Mouse (Mus musculus) left cerebral cortex, postnatal 25 days (tissue): ENCODE results near the gene Syne1. TPM values are rescaled to one million over a fixed set of nuclear protein-coding genes. Genes with fewer than 3 reads are reported as not detected.
A peak's percentile ranks its signal among the peaks of the same experiment; 100 is the strongest.

Source experiments
- DNase-seq, 2 experiments: peaks; one replicate each; pipeline ENCODE4 v3.0.0; 2022; ENCODE audit warnings: low spot score in 2 of 2, mixed read lengths in 1 of 2
- intact Hi-C: fragments of 180-260 bp; cut with DNase I; formaldehyde crosslinking; loops from one replicate; pipeline ENCODE4 v1.15.1; 2025
- total RNA-seq, 2 experiments: library from RNA; stranded (reverse); gene quantifications; 2 replicates each; pipeline ENCODE4 v1.2.3; 2021

Gene Syne1
- total RNA-seq, 2 experiments from 2014 or later: 383 to 392 TPM

DNA sequence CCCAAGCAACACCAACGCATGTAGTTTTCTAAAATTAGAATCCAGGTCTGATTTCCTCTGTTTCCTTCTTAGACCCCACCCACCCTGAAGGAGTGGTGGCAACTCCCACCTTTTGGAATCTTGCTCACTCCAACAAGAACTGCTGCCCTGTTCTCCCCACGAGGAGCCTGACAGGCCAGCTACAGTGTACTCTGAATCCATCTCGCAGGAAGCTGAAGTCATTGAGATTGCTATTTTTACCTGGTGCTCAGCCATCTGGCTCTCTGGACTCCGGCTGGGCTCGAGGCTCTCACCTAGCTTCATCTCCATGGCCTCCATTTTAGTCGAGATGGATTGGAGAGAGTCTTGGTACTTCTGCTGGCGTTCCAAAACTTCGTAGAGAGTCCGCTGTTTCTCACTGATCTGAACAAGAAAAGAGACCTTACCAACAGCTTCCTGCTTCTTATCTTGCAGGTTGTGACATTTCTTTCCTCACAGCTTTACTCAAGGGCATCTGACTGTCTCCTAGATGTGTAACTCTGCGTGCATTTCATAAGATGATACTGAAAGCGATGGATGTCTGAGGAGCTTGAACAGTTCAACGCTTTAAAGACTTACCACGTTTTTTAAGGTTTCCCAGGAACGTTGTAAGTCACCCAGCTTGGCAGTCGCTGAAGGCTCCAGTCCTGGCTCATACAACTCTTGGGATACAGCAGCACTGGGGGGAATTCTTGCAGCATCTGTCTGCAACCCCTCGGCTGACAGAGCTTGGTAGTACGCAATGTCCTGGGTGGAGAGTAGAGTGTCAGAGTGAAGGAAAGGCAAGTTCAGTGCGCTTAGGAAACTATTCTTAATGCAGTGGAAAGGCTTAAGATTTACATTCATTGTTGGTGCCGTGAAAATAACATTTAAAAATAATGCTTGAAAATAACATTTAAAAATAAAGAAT, 365.9 kb downstream of the Syne1 start:
- peak in 1 of 2 experiments; percentile 55 for DNase-seq
- intact Hi-C loops: no loop called here

DNA sequence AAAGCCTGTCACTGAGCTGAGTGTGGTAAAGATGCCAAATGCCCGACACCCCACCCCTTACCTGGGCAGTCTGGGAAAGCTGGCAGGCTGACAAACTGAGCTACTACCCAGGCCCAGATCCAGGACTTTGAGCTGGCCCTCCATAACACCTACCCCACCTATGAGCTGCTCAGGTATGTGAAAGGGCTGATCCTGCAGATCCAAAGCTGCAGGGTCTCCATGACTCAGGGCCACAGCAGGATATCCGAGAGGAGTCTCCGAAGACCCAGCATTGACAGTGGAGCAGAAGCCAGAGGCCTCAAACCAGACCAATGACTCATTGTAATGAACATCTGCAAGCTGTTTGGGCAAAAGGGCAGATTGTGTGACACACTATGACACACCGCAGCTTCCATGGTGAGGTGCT, 369.5 kb downstream of the Syne1 start:
- intact Hi-C loops: no loop called here
- no peak for DNase-seq

DNA sequence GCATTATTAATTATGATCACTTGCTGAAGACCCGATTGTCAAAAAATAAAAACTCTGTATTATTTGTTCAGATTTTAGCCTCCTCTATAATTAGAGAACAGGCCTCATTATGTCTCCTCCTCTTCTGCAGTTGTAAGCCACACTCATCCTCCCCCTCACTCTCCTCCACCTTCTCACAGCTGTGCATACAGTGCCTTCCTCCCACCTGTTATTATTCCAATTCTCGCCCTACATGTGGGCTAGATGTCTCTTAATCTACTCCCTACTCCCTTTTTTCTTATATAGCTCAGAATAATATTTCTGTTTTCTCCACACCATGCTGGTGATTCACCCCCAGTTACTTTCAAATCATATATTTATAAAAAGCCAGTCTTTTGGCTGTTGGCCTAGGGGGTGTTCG, 371.4 kb downstream of the Syne1 start:
- DNase-seq: peak in 1 of 2 experiments; percentile 73
- intact Hi-C loops: no loop called here

DNA sequence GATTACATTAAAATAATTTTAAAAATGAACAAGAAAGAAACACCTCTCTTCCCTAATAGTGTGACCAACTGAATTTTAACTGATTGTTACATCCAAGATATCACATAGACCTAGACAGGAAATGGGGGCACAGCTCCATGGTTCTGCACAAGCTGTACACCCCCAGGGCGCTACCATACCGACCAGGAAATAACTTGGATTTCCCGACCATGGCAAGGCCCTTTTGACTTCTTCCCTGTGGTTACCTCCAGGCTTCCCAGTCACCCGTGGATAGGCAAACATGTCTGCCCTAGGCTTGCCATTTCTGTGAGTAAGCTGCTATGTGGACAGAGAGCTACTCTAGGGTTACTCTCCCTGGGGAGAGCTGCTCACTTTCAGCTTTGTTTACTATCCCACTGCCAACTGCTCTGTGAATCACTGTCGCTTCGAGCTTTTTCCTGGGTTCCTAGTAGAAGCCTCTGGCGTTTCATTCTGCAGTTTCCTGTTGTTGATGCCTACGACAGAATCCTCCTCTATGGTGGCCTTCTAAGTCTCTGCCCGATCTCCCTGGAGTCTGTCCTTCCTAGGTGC, 373.8 kb downstream of the Syne1 start:
- intact Hi-C loops: no loop called here
- DNase-seq: no peak

DNA sequence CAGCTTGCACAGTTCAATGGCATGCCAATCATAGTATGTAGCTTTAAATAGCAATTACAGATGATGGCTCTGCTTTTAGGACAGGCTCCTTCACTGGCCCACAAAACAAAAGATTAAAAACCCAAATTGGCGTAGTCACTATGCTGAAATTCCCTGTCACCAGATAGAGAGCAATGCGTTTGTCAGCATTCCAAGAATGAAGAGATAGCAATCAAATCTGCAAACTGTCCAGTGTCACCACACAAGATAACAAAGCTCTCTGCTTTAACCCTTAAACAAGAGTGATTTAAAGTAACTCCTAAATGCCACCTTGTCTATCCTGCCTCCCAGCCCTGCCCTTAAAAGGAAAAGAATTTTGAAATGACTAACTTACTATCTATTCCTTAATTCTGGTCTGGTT, 374.9 kb downstream of the Syne1 start:
- intact Hi-C loops: no loop called here
- DNase-seq: no peak

DNA sequence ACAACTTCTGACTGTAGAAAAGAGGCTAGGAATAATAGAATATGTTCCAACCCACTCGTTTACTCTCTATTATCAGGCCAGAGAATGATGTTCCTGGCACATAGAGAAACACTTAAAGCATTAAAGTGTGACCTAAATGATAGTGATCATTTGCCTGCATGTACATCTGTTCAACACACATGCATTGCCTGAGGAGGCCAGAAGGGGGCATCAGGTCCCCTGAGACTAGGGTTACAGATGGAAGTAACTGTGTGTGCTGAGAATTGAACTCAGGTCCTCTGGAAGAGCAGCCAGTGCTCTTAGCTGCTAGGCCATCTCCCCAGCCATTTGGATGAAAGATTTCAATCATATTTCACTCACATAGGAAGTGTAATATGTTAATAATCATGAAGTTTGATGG, 380.9 kb downstream of the Syne1 start:
- intact Hi-C loops: no loop called here
- DNase-seq: no peak

DNA sequence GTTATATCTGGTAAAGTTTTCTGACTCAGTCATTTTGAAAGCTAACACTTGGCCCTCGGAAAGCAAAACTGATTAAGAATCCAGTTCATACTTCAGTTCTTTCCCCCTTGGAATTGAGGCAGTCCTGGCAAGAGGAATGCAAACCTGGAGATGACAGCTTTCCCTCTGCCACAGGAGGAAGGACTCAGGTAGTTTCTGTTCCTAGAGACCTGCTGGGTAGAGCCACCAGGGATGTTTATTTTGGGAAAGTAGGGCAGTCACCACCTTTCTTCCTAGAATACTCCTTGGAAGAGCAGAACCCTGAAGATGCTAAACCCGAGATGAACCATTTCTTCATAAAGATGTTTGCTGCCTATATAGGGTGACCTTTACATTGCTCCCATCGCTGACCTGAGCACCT, 383.8 kb downstream of the Syne1 start:
- no peak for DNase-seq
- intact Hi-C loops: no loop called here

DNA sequence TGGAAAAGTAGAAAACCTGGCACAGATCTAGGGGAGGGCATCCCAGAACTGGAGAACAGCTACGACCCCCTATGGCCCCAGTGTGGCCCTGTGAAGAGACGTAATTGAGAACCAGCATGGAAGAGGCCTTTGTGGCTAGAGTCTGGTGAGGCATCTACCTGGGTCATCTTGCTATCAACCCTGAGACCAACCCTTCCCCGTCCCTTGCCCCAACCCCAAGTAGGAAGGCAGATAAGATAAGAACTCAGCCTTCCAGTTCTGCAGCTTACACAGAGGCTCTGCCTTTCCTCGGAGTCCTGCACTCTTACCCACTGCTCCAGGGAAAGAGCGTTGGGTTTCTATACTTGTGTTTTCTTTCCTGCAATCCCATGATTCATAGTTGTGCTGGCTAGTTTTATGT, 385.8 kb downstream of the Syne1 start:
- intact Hi-C loops: no loop called here

DNA sequence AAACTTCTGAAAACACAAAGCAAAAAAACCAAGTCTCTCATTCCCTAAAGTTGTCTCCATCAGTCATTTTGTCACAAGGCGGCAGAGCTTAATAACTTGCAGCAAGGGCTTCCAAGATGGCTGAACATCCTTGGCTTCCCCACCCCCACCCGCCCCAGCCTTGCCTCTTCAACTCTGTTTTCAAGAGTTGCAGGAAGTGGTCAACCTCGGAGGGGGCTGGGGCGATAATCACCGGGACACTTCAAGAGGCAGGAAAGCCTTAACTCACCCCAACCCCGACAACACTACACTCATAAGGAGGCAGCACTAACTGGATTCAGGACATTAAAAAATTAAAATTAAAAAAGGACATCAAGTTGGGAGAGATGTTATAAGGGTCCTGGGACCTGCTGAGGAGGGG, 387.5 kb downstream of the Syne1 start:
- intact Hi-C loops: no loop called here

More for the DNA sequence above, 385.8 kb downstream of the Syne1 start:
- DNase-seq: no peak

DNA sequence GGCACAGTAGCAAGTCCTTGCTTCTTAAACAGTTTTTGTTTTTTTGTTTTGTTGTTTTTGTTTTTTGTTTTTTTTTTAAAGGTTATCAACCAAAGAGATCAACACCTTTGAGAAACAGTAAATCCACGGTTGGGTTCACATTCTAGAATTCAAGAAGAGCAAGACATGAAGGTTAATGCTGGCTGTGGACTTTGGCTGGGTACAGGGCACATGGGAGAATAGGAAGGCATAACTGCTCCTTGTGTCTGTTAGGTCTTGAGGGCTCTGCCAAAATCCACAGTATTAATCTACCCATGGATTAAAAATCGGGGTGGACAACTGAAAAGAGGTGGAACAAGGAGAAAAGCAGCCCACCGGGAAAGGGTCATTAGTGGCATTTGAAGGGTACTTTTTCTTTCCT, 388.0 kb downstream of the Syne1 start:
- intact Hi-C loops: no loop called here

More for the DNA sequence above, 387.5 kb downstream of the Syne1 start:
- no peak for DNase-seq

DNA sequence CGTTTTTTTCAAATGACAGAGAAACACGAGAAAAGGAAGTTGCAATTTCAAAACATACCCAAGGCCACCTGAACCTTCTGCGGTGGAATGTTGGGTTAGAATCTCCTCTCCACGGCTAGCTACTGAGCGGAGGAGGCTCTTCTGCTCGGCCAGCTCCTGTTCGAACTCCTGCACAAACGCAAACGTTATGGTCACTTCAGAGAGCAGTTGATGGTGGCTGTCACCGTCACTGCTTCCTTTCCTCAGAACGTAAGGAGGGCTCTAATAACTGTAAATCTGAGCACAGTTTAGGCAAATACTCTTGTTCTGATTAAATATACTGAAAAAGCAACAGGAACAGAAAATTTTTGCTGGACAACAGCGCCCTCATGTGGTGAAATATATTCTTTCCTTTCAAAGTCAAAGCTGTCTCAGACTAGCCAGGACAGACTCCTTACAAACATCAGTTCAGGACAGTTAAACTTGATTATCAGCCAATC, 389.8 kb downstream of the Syne1 start:
- intact Hi-C loops: no loop called here
- DNase-seq: peak; percentile 42 to 57

More for the DNA sequence above, 388.0 kb downstream of the Syne1 start:
- DNase-seq: no peak

DNA sequence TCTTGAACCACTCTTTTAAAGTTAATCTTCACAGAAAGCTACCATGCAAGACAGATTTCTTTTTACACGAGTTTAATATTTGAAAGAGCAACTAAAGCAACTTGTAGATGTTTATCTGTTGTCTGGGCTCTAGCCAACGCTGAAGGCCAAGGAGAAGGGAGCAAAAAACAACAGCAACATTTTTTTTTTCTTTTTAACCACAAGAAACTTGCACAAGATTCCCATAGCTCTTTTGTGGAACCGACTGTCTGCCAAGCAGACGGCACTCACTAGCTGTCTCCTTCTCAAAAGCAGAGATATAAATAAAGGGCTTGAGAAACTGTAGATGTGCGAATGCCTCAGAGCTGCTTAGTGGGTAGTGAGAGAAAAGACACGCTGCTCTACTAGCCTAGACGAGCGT, 391.6 kb downstream of the Syne1 start:
- DNase-seq: peak in 1 of 2 experiments; percentile 44
- intact Hi-C loops: no loop called here

DNA sequence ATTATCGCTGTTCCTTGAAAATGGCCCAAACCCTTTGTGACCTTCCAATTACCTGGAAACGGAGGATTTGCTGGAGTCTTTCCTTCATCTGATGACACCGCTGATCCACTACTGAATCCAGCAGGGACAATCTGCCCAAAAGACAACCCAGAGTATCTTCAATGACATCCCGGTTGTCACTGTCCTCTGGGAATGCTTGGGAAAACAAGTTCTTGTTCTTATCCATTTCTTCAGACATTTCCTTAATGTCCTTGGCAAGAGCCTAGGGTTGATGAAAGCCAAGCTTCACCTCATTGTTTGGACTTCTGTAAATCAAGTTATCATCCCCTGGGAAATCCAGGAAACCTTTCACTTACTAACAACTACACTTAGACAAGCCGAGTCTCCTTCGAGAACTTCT, 398.2 kb downstream of the Syne1 start:
- intact Hi-C loops: no loop called here

DNA sequence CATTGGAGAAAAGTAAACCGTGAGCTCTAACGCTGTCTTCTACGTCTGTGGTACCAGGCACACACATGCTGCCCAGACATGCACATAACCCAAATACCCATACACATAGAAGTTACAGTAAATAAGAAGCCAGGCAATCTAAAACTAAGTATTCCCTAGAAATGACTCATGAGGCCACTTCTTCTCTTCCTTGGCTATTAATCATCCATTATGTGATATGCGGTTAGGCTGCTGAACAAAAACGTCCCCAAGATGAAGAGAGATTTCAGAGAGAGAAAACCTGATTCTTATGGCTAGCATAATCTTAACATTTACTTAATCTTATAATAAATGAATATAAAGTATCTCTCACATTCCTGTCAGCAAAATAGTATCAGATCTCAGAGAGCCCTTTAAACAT, 409.8 kb downstream of the Syne1 start:
- DNase-seq: no peak
- intact Hi-C loops: no loop called here

More for the DNA sequence above, 398.2 kb downstream of the Syne1 start:
- no peak for DNase-seq

DNA sequence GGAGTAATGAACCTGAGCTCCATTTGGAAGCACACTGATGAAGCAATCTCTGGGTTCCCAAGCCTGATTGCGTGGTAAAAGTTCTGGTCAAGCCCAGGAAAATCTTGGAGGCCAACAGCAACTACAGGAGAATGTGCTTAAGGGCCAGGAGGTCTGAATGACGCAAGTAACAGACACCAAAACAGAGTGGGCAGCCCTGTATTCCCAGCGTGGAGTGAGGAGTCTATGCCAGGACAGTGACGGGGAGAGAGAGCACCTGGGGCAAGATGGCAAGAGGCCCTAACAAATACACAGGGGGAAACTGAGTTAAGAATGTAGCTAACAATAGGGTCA, 411.4 kb downstream of the Syne1 start:
- DNase-seq: no peak
- intact Hi-C loops: no loop called here

DNA sequence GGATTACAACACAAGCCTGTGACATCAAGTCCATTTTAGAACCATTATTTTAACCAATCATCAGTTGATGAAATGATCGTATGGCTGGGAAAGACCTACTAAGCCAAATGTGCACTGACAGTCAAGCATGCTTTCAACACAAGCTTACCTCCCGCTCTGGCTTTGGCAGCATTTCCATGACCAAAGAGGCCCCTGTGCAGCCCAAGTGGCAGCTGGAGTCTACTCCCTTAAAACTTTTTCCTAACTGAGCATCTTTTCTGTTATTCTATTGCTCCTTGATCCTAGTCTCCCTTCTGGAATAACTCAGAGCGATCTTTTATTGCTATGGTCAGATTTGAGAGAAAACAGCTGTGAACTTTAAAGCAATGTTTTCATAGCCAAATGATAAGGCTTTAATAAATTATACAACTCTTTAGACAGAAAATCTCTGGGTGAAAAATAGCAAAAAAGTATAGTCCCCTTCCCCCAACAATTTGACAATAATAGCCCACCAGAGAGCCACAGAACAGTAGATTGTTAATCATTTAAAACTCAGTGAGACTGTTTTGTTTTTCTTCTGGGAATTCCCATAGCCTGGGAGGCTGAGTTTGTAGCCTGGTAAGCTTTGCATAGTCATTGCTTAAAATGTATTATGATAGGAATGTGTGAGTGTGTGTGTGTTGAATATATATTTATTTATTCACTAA, 411.9 kb downstream of the Syne1 start:
- intact Hi-C loops: no loop called here
- DNase-seq: no peak

DNA sequence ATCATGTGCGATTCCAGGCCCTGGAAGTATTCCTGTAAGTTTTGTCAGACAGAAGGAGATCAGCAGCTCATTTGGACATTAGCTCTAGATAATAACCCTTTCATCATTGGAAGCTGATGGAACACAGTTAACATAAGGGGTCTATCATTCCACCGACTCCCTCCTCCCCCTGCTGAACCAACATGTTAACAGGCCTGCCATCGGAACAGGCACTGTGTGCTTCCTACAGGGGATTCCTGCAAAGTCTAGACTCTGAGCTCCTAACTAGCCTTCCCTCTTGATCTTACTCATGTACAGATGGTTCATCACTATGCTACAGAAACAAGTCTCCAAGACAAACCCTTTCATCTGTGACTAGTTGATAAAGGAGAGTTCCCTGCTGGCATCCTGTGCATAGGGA, 419.2 kb downstream of the Syne1 start:
- intact Hi-C loops: no loop called here
- DNase-seq: no peak

DNA sequence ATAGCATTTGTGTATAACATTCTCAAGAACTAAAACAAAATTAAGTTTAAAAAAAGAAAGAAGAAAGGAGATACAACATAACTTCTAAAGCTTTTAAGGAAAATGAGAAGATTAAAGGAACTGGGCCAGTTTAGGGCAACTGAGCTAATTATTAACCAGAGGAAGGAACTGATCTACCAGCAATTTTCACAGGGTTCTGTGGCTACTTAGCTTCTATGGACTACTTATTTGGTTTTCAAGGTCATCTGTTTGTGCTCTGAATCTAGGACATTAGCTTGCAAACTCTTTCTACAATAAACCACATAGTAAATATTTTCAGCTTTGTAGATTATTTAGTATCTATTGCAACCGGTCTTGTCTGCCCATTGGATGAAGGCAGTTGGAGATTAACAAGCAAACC, 420.8 kb downstream of the Syne1 start:
- DNase-seq: no peak
- intact Hi-C loops: no loop called here

DNA sequence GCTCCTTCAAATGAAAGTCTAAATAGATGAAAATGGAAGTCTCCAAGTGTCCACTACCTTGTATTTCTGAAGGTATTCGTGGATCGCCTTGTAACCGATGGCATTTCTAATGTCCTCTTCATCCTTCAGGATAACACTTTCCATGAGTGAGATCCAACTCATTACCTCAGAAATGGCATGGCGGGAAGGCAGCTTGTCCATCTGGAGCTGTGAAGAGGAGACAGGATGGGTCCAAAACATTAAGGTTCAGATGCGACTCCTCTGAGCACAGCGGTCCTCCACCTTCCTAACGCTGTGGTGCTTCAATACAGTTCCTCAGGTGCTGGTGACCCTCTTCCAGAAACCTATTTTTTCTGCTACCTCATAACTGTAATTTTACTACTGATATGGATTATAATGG, 426.5 kb downstream of the Syne1 start:
- intact Hi-C loops: no loop called here
- DNase-seq: no peak

DNA sequence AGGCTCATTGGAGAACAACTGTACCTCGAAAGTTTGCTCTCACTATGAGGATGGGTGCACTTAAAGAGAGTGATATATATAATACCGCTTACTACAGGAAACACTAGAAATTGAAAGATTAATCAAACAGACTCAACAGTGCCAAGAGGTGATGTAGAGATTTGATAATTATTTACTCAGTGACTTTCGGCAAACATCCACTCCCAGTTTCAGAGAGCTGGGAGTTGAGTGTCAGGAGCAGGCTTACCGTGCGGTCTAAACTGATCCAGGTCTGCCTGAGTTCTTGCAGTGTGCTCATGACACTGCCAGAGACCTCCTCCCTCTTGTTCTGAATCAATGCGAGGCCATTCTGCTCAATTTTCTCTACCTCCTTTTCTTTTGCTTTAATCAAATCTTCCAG, 434.6 kb downstream of the Syne1 start:
- DNase-seq: no peak
- intact Hi-C loops: no loop called here

DNA sequence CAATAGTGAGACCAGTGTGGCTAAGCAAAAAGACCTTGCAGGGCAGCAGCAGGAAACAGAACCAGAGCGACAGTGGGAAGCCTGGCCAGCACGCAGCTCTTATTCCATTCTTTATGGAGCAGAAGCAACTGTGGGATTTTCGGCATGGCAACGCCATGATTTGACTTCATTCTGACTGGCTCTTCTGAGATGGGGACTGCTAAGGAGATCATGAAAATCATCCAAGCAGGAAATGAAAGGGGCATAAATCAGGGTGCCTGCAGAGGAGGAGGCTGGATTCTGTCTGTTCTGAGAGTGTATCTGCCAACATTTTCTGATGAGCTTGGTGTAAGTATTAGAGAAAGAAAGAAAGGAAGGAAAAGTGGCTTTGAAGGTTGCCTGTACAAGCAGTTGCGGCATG, 435.1 kb downstream of the Syne1 start:
- intact Hi-C loops: no loop called here
- no peak for DNase-seq
